Mouse (Mus musculus) limb, embryonic 11.5 days (tissue): Measurements from ENCODE around the gene Boc. TPM values are rescaled to one million over a fixed set of nuclear protein-coding genes. Genes with fewer than 3 reads are reported as not detected.
A peak's percentile ranks its signal among the peaks of the same experiment; 100 is the strongest.
"Not testable (repeated sequence)": the region's sequence is repeated elsewhere in the genome, so short reads cannot be mapped to it uniquely, and the experiment has no call there.

Experiments
- ATAC-seq: fragments of 200-750 bp; cut with Nextera tagmentation; 2 replicates; pipeline ENCODE4 v1.8.0; 2017; ENCODE audit warnings: low read depth; ENCODE audit not compliant: insufficient number of reproducible peaks, low FRiP score, low TSS enrichment
- DNase-seq: peaks from one replicate; pipeline ENCODE4 v3.0.0-alpha.2; 2015; ENCODE audit warnings: low spot score
- H3K27ac ChIP-seq: fragments of 300-500 bp; sonication (generic); replicated peaks from 2 replicates; pipeline ENCODE4 v1.5.1; 2014; ENCODE audit warnings: low read depth, mild to moderate bottlenecking, low read length
- H3K27me3 ChIP-seq: fragments of 300-500 bp; sonication (generic); 2 replicates; pipeline ENCODE4 v1.6.1; 2014; ENCODE audit warnings: mild to moderate bottlenecking, low read length, mixed read lengths; ENCODE audit not compliant: control insufficient read depth, insufficient read depth
- H3K36me3 ChIP-seq: fragments of 300-500 bp; sonication (generic); 2 replicates; pipeline ENCODE4 v1.6.1; 2014; ENCODE audit warnings: mild to moderate bottlenecking, low read length, moderate library complexity, mixed read lengths; ENCODE audit not compliant: control insufficient read depth, insufficient read depth
- H3K4me1 ChIP-seq: fragments of 300-500 bp; sonication (generic); 2 replicates; pipeline ENCODE4 v1.6.1; 2014; ENCODE audit warnings: low read length, mixed read lengths; ENCODE audit not compliant: control insufficient read depth, insufficient read depth
- H3K4me2 ChIP-seq: fragments of 300-500 bp; sonication (generic); 2 replicates; pipeline ENCODE4 v1.6.1; 2014; ENCODE audit warnings: low read depth, mild to moderate bottlenecking, moderate library complexity; ENCODE audit not compliant: severe bottlenecking
- H3K4me3 ChIP-seq: fragments of 300-500 bp; sonication (generic); 2 replicates; pipeline ENCODE4 v1.5.1; 2014; ENCODE audit warnings: low read depth, low read length
- H3K9ac ChIP-seq: fragments of 300-500 bp; sonication (generic); 2 replicates; pipeline ENCODE4 v1.6.1; 2014; ENCODE audit warnings: mild to moderate bottlenecking, low read length
- H3K9me3 ChIP-seq: fragments of 300-500 bp; sonication (generic); 2 replicates; pipeline ENCODE4 v1.6.1; 2016; ENCODE audit warnings: low read length; ENCODE audit not compliant: control insufficient read depth
- WGBS: fragments of 180-500 bp; shearing (Covaris S2); extraction: QIAGEN DNeasy Blood & Tissue Kit; methylation state at CpG from one replicate; pipeline ENCODE4 v1.1.7; 2014; 5-methylcytosine and 5-hydroxymethylcytosine counted together
- microRNA-seq: library from miRNA; unstranded; fragments of <30 nt; microRNA quantifications from one replicate; pipeline ENCODE4, GENCODE M21; 2016
- polyA plus RNA-seq: library from polyadenylated mRNA; unstranded; fragments of >200 nt; fragmentation: Nextera tagmentation; extraction: Ambion mirVana; gene quantifications from 2 replicates; pipeline ENCODE4 v1.2.1, GENCODE M21; 2014

Boc gene
- polyA plus RNA-seq, 1 experiment from 2014 or later, result 39.3 TPM

GRCm38 (mm10) chr16:44475281-44475680 lies 83.4 kb downstream of the Boc start:
- Histone ChIP-seq H3K4me1 (no peaks in the 10 kb centered on the region), H3K36me3 (no peaks in the 10 kb centered on the region), H3K9ac (no peak overlapping the region), H3K27ac (no peak overlapping the region), H3K4me2 (no peak overlapping the region), H3K4me3 (no peak overlapping the region), H3K9me3 (no peaks in the 10 kb centered on the region), H3K27me3 (no peaks in the 10 kb centered on the region)
- ATAC-seq, result no peak
- no peak for DNase-seq
- 84% methylated on average over 14 of the region's 14 CpGs for WGBS

GRCm38 (mm10) chr16:44460922-44461321 lies 97.8 kb downstream of the Boc start:
- no peak overlapping the region for H3K4me2 ChIP-seq
- no peaks in the 10 kb centered on the region for H3K36me3 ChIP-seq
- no peaks in the 10 kb centered on the region for H3K27me3 ChIP-seq
- no peak for DNase-seq
- ATAC-seq, result no peak
- H3K27ac ChIP-seq, result no peak overlapping the region
- WGBS, result 81% methylated on average over 5 of the region's 5 CpGs
- no peak overlapping the region for H3K9ac ChIP-seq
- no peaks in the 10 kb centered on the region for H3K4me1 ChIP-seq
- no peak overlapping the region for H3K4me3 ChIP-seq
- no peaks in the 10 kb centered on the region for H3K9me3 ChIP-seq

DNA sequence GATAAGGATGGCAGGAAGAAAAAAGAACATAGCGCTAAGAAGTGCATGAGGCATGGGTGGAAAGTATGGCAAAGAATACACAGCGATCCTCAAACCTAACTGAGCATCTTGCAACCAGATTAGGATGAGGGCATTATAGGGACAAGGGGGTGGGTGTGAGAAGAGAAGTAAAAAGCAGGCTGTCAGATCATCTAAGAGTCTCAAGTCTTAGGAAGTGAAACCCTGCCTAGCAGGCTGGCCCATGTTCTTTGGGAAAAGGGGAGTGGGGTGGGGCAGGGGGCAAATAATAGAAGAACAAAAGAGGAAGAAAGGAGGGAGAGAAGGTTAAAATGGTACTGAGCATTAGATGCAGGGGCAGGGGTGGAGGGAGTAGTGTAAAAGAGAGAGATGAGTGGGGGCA lies 99.9 kb downstream of the Boc start:
- Histone ChIP-seq H3K4me2 (no peak overlapping the region), H3K27me3 (no peaks in the 10 kb centered on the region), H3K36me3 (no peaks in the 10 kb centered on the region), H3K27ac (no peak overlapping the region), H3K9me3 (no peaks in the 10 kb centered on the region), H3K4me3 (no peak overlapping the region), H3K4me1 (no peaks in the 10 kb centered on the region), H3K9ac (no peak overlapping the region)
- ATAC-seq, result no peak
- DNase-seq, result no peak
- 90% methylated on average over 2 of the region's 2 CpGs for WGBS

- DNase-seq, result no peak
- 93% methylated on average over 2 of the region's 2 CpGs for WGBS
- no peaks in the 10 kb centered on the region for H3K36me3 ChIP-seq
- H3K27ac ChIP-seq, result no peak overlapping the region
- no peaks in the 10 kb centered on the region for H3K4me1 ChIP-seq
- H3K9ac ChIP-seq, result no peak overlapping the region
- no peak overlapping the region for H3K4me3 ChIP-seq
- no peak for ATAC-seq
- H3K27me3 ChIP-seq, result no peaks in the 10 kb centered on the region
- H3K9me3 ChIP-seq, result no peaks in the 10 kb centered on the region
- no peak overlapping the region for H3K4me2 ChIP-seq
These were observed 100.8 kb downstream of the Boc start for GRCm38 (mm10) chr16:44457858-44458257.

DNA sequence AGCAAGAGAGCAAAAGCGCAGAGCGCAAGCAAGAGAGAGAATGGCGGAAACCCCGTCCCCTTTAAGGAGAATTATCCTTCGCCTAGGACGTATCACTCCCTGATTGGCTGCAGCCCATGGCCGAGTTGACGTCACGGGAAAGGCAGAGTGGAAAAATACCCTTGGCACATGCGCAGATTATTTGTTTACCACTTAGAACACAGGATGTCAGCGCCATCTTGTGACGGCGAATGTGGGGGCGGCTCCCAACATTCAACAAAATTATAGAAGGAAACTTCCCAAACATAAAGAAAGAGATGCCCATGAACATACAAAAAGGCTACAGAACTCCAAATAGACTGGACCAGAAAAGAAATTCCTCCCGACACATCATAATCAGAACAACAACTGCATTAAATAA lies 116.8 kb downstream of the Boc start:
- H3K4me2 ChIP-seq, DNase-seq, H3K27ac ChIP-seq, H3K4me3 ChIP-seq, H3K27me3 ChIP-seq, ATAC-seq, H3K36me3 ChIP-seq, H3K4me1 ChIP-seq, H3K9me3 ChIP-seq, H3K9ac ChIP-seq: not testable (repeated sequence)
- WGBS, result 96% methylated on average over 15 of the region's 15 CpGs

- Histone ChIP-seq H3K4me3 (no peak overlapping the region), H3K36me3 (no peaks in the 10 kb centered on the region), H3K4me2 (no peak overlapping the region), H3K9ac (no peak overlapping the region), H3K27ac (no peak overlapping the region), H3K4me1 (no peaks in the 10 kb centered on the region), H3K9me3 (no peaks in the 10 kb centered on the region), H3K27me3 (no peaks in the 10 kb centered on the region)
- no peak for DNase-seq
- WGBS, result 67% methylated on average over 4 of the region's 4 CpGs
- ATAC-seq, result no peak
These were observed 123.2 kb downstream of the Boc start for GRCm38 (mm10) chr16:44435481-44435880.

Small RNA genes lying within 50 kb of the gene (microRNA-seq; reads per million reads assigned to microRNA genes)
- 11.6 reads per million, percentile 21 among the genes with 10 or more reads in this experiment for gene Mir3081

Other genes starting within 250 kb of the Boc start
- gene Sidt1, start 225.7 kb downstream of the Boc start, polyA plus RNA-seq, result 0.09 and 0.11 TPM in 2 replicates
- 31.8 and 37.2 TPM in 2 replicates for gene Spice1, start 211.8 kb downstream of the Boc start, polyA plus RNA-seq
- 0.81 and 0.92 TPM in 2 replicates for gene Cfap44, start 164.1 kb downstream of the Boc start, polyA plus RNA-seq
- gene Nepro, start 165.4 kb upstream of the Boc start, polyA plus RNA-seq, result 11.9 and 12.0 TPM in 2 replicates
- 26.4 and 28.7 TPM in 2 replicates for gene Gtpbp8, start 187.5 kb upstream of the Boc start, polyA plus RNA-seq
- 0.32 and 0.34 TPM in 2 replicates for gene Cd200r1, start 206.8 kb upstream of the Boc start, polyA plus RNA-seq